Mouse (Mus musculus) embryonic facial prominence, embryonic 11.5 days (tissue): ENCODE results near the gene Izumo2. TPM values are rescaled to one million over a fixed set of nuclear protein-coding genes. Genes with fewer than 3 reads are reported as not detected.
"Not testable (repeated sequence)": the region's sequence is repeated elsewhere in the genome, so short reads cannot be mapped to it uniquely, and the experiment has no call there.

Experiments
- ATAC-seq: fragments of 200-750 bp; cut with Nextera tagmentation; replicated peaks from 2 replicates; pipeline ENCODE4 v1.8.0; 2017; ENCODE audit warnings: low read depth; ENCODE audit not compliant: insufficient number of reproducible peaks, low FRiP score, low TSS enrichment
- DNase-seq: peaks from one replicate; pipeline ENCODE4 v3.0.0-alpha.2; 2015; ENCODE audit warnings: low spot score
- H3K27ac ChIP-seq: fragments of 300-500 bp; sonication (generic); replicated peaks from 2 replicates; pipeline ENCODE4 v1.5.1; 2014; ENCODE audit warnings: mild to moderate bottlenecking, low read depth, low read length, control low read depth
- H3K27me3 ChIP-seq: fragments of 300-500 bp; sonication (generic); 2 replicates; pipeline ENCODE4 v1.6.1; 2014; ENCODE audit warnings: mild to moderate bottlenecking, low read length, moderate library complexity, mixed read lengths; ENCODE audit not compliant: control insufficient read depth, insufficient read depth
- H3K36me3 ChIP-seq: fragments of 300-500 bp; sonication (generic); replicated peaks from 2 replicates; pipeline ENCODE4 v1.6.1; 2014; ENCODE audit warnings: low read depth, mild to moderate bottlenecking, low read length, moderate library complexity, mixed read lengths; ENCODE audit not compliant: control insufficient read depth, insufficient read depth
- H3K4me1 ChIP-seq: fragments of 300-500 bp; sonication (generic); 2 replicates; pipeline ENCODE4 v1.6.1; 2014; ENCODE audit warnings: low read length, mixed read lengths; ENCODE audit not compliant: control insufficient read depth, insufficient read depth
- H3K4me2 ChIP-seq: fragments of 300-500 bp; sonication (generic); 2 replicates; pipeline ENCODE4 v1.6.1; 2014; ENCODE audit warnings: low read depth, mild to moderate bottlenecking, control low read depth, low read length, moderate library complexity
- H3K4me3 ChIP-seq: fragments of 300-500 bp; sonication (generic); 2 replicates; pipeline ENCODE4 v1.5.1; 2014; ENCODE audit warnings: low read depth, low read length, control low read depth
- H3K9ac ChIP-seq: fragments of 300-500 bp; sonication (generic); replicated peaks from 2 replicates; pipeline ENCODE4 v1.6.1; 2014; ENCODE audit warnings: mild to moderate bottlenecking, control low read depth, low read length
- H3K9me3 ChIP-seq: fragments of 300-500 bp; sonication (generic); replicated peaks from 2 replicates; pipeline ENCODE4 v1.6.1; 2016; ENCODE audit warnings: mild to moderate bottlenecking, low read length, inconsistent platforms, mixed read lengths; ENCODE audit not compliant: control insufficient read depth
- WGBS: fragments of 180-500 bp; shearing (Covaris S2); extraction: QIAGEN DNeasy Blood & Tissue Kit; methylation state at CpG from one replicate; pipeline ENCODE4 v1.1.7; 2014; 5-methylcytosine and 5-hydroxymethylcytosine counted together
- polyA plus RNA-seq: library from polyadenylated mRNA; unstranded; fragments of >200 nt; fragmentation: Nextera tagmentation; extraction: Ambion mirVana; gene quantifications from 2 replicates; pipeline ENCODE4 v1.2.1, GENCODE M21; 2014

The Izumo2 gene
- polyA plus RNA-seq, 1 experiment from 2014 or later: not detected

- Histone ChIP-seq H3K4me1 (no peaks in the 10 kb centered on the region), H3K4me2 (no peak overlapping the region), H3K4me3 (no peak overlapping the region), H3K36me3 (no peaks in the 10 kb centered on the region), H3K27me3 (no peaks in the 10 kb centered on the region), H3K9me3 (no peaks in the 10 kb centered on the region), H3K9ac (no peak overlapping the region), H3K27ac (no peak overlapping the region)
- 68% methylated on average over 8 of the region's 8 CpGs for WGBS
- DNase-seq (no peak), ATAC-seq (no peak)
Observed at GRCm38 (mm10) chr7:44702985-44703384, 5.6 kb upstream of the Izumo2 start.

DNA sequence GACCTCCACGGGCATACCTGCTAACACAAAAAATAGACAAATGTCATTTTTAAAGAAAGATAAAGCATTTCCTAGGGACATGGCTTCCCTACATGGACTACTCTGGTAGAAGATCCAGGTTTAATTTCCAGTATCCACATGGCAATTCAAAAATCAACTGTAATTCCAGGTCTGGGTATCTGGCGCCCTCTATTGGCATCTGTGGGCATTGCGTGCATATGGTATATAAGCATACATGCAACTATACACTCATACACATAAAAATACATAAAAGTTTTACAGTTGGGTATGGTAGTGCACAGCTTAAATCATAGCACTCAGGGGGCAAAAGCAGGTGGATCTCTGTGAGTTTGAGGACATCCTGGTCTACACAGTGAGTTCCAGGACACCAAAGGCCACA, 4.2 kb upstream of the Izumo2 start:
- 50% methylated on average over 3 of the region's 3 CpGs for WGBS
- Histone ChIP-seq H3K4me3 (no peak overlapping the region), H3K9ac (no peak overlapping the region), H3K9me3 (no peaks in the 10 kb centered on the region), H3K36me3 (no peaks in the 10 kb centered on the region), H3K4me2 (no peak overlapping the region), H3K27me3 (no peaks in the 10 kb centered on the region), H3K4me1 (no peaks in the 10 kb centered on the region), H3K27ac (no peak overlapping the region)
- ATAC-seq (no peak), DNase-seq (peak; percentile 53)

DNA sequence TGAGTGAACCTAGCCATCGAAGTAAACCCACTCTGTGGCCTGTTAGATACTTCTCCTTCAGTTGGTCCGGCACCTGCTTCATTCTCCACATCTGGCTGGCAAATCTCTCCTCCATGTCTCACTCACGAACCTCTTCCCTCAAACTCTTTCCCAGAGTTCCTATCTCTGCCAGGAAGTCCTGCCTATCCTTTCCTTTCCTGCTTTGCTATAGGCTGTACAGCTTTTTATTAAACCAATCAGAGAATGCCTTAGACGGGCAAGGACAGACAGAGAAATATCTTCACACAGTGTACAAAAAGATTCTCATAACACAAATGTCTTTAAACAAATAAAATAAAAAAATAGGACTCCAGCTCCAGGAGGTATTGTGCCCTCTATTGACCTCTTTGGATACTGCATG, 3.5 kb upstream of the Izumo2 start:
- Histone ChIP-seq H3K4me2 (no peak overlapping the region), H3K9me3 (no peaks in the 10 kb centered on the region), H3K9ac (no peak overlapping the region), H3K27ac (no peak overlapping the region), H3K27me3 (no peaks in the 10 kb centered on the region), H3K4me3 (no peak overlapping the region), H3K4me1 (no peaks in the 10 kb centered on the region), H3K36me3 (no peaks in the 10 kb centered on the region)
- ATAC-seq (no peak), DNase-seq (no peak)
- 83% methylated on average over 4 of the region's 4 CpGs for WGBS

GRCm38 (mm10) chr7:44706322-44706721, 2.2 kb upstream of the Izumo2 start:
- ATAC-seq: no peak
- no peak overlapping the region for H3K9ac ChIP-seq
- no peaks in the 10 kb centered on the region for H3K9me3 ChIP-seq

GRCm38 (mm10) chr7:44707169-44707675, 1.3 kb upstream of the Izumo2 start:
- Histone ChIP-seq H3K4me1 (no peaks in the 10 kb centered on the region), H3K9ac (no peak overlapping the region)
- 85% methylated on average over 5 of the region's 5 CpGs for WGBS

More at GRCm38 (mm10) chr7:44706322-44706721, 2.2 kb upstream of the Izumo2 start:
- Histone ChIP-seq H3K27ac (no peak overlapping the region), H3K36me3 (no peaks in the 10 kb centered on the region), H3K4me3 (no peak overlapping the region), H3K4me1 (no peaks in the 10 kb centered on the region), H3K27me3 (no peaks in the 10 kb centered on the region), H3K4me2 (no peak overlapping the region)
- DNase-seq: no peak

DNA sequence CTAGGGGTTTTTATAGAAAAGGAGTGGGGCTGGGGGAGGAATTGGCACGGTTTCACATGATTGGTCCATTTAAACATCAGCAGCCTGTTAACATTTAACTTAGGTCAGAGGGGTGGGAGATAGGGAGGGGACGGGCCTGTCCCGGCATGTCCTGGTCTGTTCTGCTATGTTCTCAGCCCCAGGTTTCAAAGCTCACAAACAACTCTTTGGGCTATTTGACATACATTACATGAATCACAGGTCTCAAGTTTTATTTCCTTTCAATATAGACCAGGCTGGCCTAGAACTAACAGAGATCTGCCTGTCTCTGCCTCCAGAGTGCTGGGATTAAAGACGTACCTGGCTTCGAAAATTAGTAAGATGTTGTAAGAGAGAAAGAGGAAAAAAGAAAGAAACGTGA, 449 bp upstream of the Izumo2 start:
- H3K4me1 ChIP-seq, H3K36me3 ChIP-seq, H3K9me3 ChIP-seq, H3K4me3 ChIP-seq, DNase-seq, ATAC-seq, H3K9ac ChIP-seq, H3K27ac ChIP-seq, H3K4me2 ChIP-seq, H3K27me3 ChIP-seq: not testable (repeated sequence)
- 89% methylated on average over 6 of the region's 6 CpGs for WGBS

More at GRCm38 (mm10) chr7:44707169-44707675, 1.3 kb upstream of the Izumo2 start:
- no peak overlapping the region for H3K27ac ChIP-seq
- H3K27me3 ChIP-seq: no peaks in the 10 kb centered on the region
- H3K36me3 ChIP-seq: no peaks in the 10 kb centered on the region
- H3K4me2 ChIP-seq: no peak overlapping the region
- DNase-seq (no peak), ATAC-seq (no peak)
- no peak overlapping the region for H3K4me3 ChIP-seq
- no peaks in the 10 kb centered on the region for H3K9me3 ChIP-seq

GRCm38 (mm10) chr7:44709881-44710280, 1.3 kb downstream of the Izumo2 start:
- Histone ChIP-seq H3K27ac (no peak overlapping the region), H3K4me3 (no peak overlapping the region), H3K9ac (no peak overlapping the region), H3K36me3 (no peaks in the 10 kb centered on the region), H3K27me3 (no peaks in the 10 kb centered on the region), H3K9me3 (no peaks in the 10 kb centered on the region), H3K4me1 (no peaks in the 10 kb centered on the region), H3K4me2 (no peak overlapping the region)
- ATAC-seq: no peak
- no peak for DNase-seq
- WGBS: 76% methylated on average over 5 of the region's 5 CpGs

DNA sequence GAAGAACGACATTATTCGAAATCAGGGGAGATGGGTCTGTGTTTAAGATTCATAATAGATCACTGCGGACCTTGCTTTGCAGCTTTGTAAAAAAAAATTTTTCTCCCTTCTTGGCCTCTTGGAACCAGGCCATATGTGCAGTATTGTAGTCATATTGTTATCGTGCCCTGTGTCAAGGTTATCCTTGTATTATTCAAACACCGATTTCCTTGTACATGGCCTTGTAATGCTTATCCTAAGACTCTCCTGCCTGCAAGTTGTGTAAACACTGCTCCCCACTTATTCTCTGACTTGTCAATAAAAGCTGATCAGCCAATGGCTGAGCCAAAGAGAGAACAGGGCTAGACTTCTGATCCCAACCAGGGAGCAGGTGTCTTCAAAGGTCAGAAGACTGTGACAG, 13.5 kb downstream of the Izumo2 start:
- H3K4me3 ChIP-seq: no peak overlapping the region
- no peaks in the 10 kb centered on the region for H3K36me3 ChIP-seq
- no peak for DNase-seq
- no peak overlapping the region for H3K4me2 ChIP-seq
- no peak overlapping the region for H3K27ac ChIP-seq
- H3K9me3 ChIP-seq: no peaks in the 10 kb centered on the region
- no peak for ATAC-seq
- H3K4me1 ChIP-seq: no peaks in the 10 kb centered on the region
- WGBS: 85% methylated on average over 5 of the region's 5 CpGs
- no peaks in the 10 kb centered on the region for H3K27me3 ChIP-seq
- no peak overlapping the region for H3K9ac ChIP-seq
